Mouse (Mus musculus): ENCODE data around the gene Xylt1. TPM values are rescaled to one million over a fixed set of nuclear protein-coding genes. Genes with fewer than 3 reads are reported as not detected.

Gene Xylt1
- polyA plus RNA-seq, 1 experiment from 2014 or later: 2.6 TPM

- Histone ChIP-seq H3K36me3 (ENCODE audit: control insufficient read depth, insufficient read depth) (no peaks in the 10 kb centered on the region), H3K4me3 (replicated peaks; ENCODE audit: low read length) (no peak overlapping the region), H3K27ac (ENCODE audit: low read length) (no peak overlapping the region), H3K9ac (replicated peaks; ENCODE audit: low read depth, low read length) (no peak overlapping the region), H3K4me2 (ENCODE audit: low read length) (no peak overlapping the region), H3K9me3 (ENCODE audit: control insufficient read depth, low read length) (no peaks in the 10 kb centered on the region), H3K27me3 (replicated peaks; ENCODE audit: control insufficient read depth, insufficient read depth, low read length) (no peaks in the 10 kb centered on the region), H3K4me1 (replicated peaks; ENCODE audit: control insufficient read depth, insufficient read depth, low read length) (peaks cover 18% of the 10 kb centered on the region)
- 86% methylated on average over 4 of the region's 4 CpGs for WGBS
- no peak for ATAC-seq
Measured at GRCm38 (mm10) chr7:117426366-117426765, 45.6 kb downstream of the Xylt1 start.

- H3K27ac ChIP-seq (ENCODE audit: low read length): no peak overlapping the region
- no peak for ATAC-seq
- 34% methylated on average over 8 of the region's 8 CpGs for WGBS
Measured at GRCm38 (mm10) chr7:117428690-117429224, 48.0 kb downstream of the Xylt1 start.

DNA sequence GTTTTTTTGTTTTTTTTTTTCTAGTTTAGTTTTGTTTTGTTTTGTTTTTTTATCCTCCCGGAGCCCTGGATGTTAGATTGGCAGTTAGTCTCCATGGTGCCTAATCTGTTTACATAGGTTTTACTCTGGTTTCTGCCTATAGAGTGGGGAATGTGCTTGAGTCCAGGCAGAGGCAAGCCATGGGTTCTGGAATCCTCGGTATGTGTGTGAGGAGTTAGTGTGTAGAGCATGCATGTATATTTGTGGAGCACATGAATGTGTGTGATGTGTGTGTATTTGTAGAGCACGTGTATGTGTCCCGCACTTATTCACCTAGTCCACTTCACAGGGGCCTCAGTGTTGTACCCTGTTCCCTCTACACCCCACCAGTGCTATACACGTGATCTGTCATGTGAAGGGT, 48.7 kb downstream of the Xylt1 start:
- H3K27ac ChIP-seq (ENCODE audit: low read length): no peak overlapping the region
- H3K4me1 ChIP-seq (replicated peaks; ENCODE audit: control insufficient read depth, insufficient read depth, low read length): peaks cover 24% of the 10 kb centered on the region
- H3K4me3 ChIP-seq (replicated peaks; ENCODE audit: low read length): no peak overlapping the region
- H3K36me3 ChIP-seq (ENCODE audit: control insufficient read depth, insufficient read depth): no peaks in the 10 kb centered on the region
- H3K27me3 ChIP-seq (replicated peaks; ENCODE audit: control insufficient read depth, insufficient read depth, low read length): no peaks in the 10 kb centered on the region
- no peaks in the 10 kb centered on the region for H3K9me3 ChIP-seq (ENCODE audit: control insufficient read depth, low read length)
- H3K4me2 ChIP-seq (ENCODE audit: low read length): no peak overlapping the region
- no peak overlapping the region for H3K9ac ChIP-seq (replicated peaks; ENCODE audit: low read depth, low read length)
- no peak for ATAC-seq
- WGBS: 82% methylated on average over 5 of the region's 5 CpGs

More at GRCm38 (mm10) chr7:117428690-117429224, 48.0 kb downstream of the Xylt1 start:
- H3K4me2 ChIP-seq (ENCODE audit: low read length): no peak overlapping the region
- H3K4me1 ChIP-seq (replicated peaks; ENCODE audit: control insufficient read depth, insufficient read depth, low read length): peaks cover 21% of the 10 kb centered on the region
- H3K9ac ChIP-seq (replicated peaks; ENCODE audit: low read depth, low read length): no peak overlapping the region
- H3K9me3 ChIP-seq (ENCODE audit: control insufficient read depth, low read length): no peaks in the 10 kb centered on the region
- H3K36me3 ChIP-seq (ENCODE audit: control insufficient read depth, insufficient read depth): no peaks in the 10 kb centered on the region
- no peak overlapping the region for H3K4me3 ChIP-seq (replicated peaks; ENCODE audit: low read length)
- H3K27me3 ChIP-seq (replicated peaks; ENCODE audit: control insufficient read depth, insufficient read depth, low read length): no peaks in the 10 kb centered on the region

GRCm38 (mm10) chr7:117429895-117430294, 49.1 kb downstream of the Xylt1 start:
- Histone ChIP-seq H3K27ac (ENCODE audit: low read length) (no peak overlapping the region), H3K4me3 (replicated peaks; ENCODE audit: low read length) (no peak overlapping the region), H3K9ac (replicated peaks; ENCODE audit: low read depth, low read length) (no peak overlapping the region), H3K4me2 (ENCODE audit: low read length) (no peak overlapping the region), H3K4me1 (replicated peaks; ENCODE audit: control insufficient read depth, insufficient read depth, low read length) (peaks cover 24% of the 10 kb centered on the region), H3K27me3 (replicated peaks; ENCODE audit: control insufficient read depth, insufficient read depth, low read length) (no peaks in the 10 kb centered on the region), H3K9me3 (ENCODE audit: control insufficient read depth, low read length) (no peaks in the 10 kb centered on the region), H3K36me3 (ENCODE audit: control insufficient read depth, insufficient read depth) (no peaks in the 10 kb centered on the region)
- 66% methylated on average over 3 of the region's 3 CpGs for WGBS
- ATAC-seq: no peak

DNA sequence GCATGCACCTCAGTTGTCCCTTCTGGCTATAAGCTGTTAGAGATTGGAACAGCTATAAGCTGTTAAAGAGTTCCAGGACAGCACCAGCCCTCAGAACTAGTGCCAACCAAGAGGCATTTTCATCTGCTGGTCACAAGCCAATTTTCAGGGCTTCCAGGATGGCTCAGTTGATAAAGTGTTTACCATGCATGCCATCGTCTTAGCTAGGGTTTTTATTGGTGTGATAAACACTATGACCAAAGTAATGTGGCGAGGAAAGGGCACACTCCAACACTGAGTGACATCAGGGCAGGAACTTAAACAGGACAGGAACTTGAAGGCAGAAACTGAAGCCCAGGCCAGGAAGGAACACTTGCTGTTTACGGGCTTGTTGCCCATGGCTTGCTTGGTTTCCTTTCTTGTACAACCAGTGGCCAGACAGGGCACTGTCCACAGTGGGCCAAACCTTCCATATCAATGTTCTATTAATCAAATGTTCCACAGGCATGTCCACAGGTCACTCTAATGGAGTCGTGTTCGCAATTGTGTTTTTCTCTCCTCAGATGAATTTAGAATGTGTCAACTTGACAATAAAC, 49.7 kb downstream of the Xylt1 start:
- no peaks in the 10 kb centered on the region for H3K27me3 ChIP-seq (replicated peaks; ENCODE audit: control insufficient read depth, insufficient read depth, low read length)
- 86% methylated on average over 5 of the region's 5 CpGs for WGBS
- no peaks in the 10 kb centered on the region for H3K36me3 ChIP-seq (ENCODE audit: control insufficient read depth, insufficient read depth)
- H3K4me1 ChIP-seq (replicated peaks; ENCODE audit: control insufficient read depth, insufficient read depth, low read length): peaks cover 24% of the 10 kb centered on the region
- H3K4me2 ChIP-seq (ENCODE audit: low read length): no peak overlapping the region
- H3K9me3 ChIP-seq (ENCODE audit: control insufficient read depth, low read length): no peaks in the 10 kb centered on the region
- H3K4me3 ChIP-seq (replicated peaks; ENCODE audit: low read length): no peak overlapping the region
- ATAC-seq: no peak
- H3K27ac ChIP-seq (ENCODE audit: low read length): no peak overlapping the region
- H3K9ac ChIP-seq (replicated peaks; ENCODE audit: low read depth, low read length): no peak overlapping the region

GRCm38 (mm10) chr7:117433641-117434040, 52.9 kb downstream of the Xylt1 start:
- H3K9ac ChIP-seq (replicated peaks; ENCODE audit: low read depth, low read length): no peak overlapping the region
- H3K27ac ChIP-seq (ENCODE audit: low read length): no peak overlapping the region; the same call in 1 of the 2 replicates
- WGBS: 53% methylated on average over 9 of the region's 9 CpGs
- no peaks in the 10 kb centered on the region for H3K27me3 ChIP-seq (replicated peaks; ENCODE audit: control insufficient read depth, insufficient read depth, low read length)
- H3K4me3 ChIP-seq (replicated peaks; ENCODE audit: low read length): no peak overlapping the region
- peak; percentile 36 for ATAC-seq
- no peaks in the 10 kb centered on the region for H3K36me3 ChIP-seq (ENCODE audit: control insufficient read depth, insufficient read depth)
- no peak overlapping the region for H3K4me2 ChIP-seq (ENCODE audit: low read length)
- H3K4me1 ChIP-seq (replicated peaks; ENCODE audit: control insufficient read depth, insufficient read depth, low read length): peaks cover 31% of the 10 kb centered on the region
- no peaks in the 10 kb centered on the region for H3K9me3 ChIP-seq (ENCODE audit: control insufficient read depth, low read length)

- no peak for ATAC-seq
- Histone ChIP-seq H3K9ac (replicated peaks; ENCODE audit: low read depth, low read length) (no peak overlapping the region), H3K9me3 (ENCODE audit: control insufficient read depth, low read length) (no peaks in the 10 kb centered on the region), H3K4me3 (replicated peaks; ENCODE audit: low read length) (no peak overlapping the region), H3K4me1 (replicated peaks; ENCODE audit: control insufficient read depth, insufficient read depth, low read length) (peaks cover 24% of the 10 kb centered on the region), H3K27me3 (replicated peaks; ENCODE audit: control insufficient read depth, insufficient read depth, low read length) (no peaks in the 10 kb centered on the region), H3K36me3 (ENCODE audit: control insufficient read depth, insufficient read depth) (no peaks in the 10 kb centered on the region), H3K4me2 (ENCODE audit: low read length) (no peak overlapping the region), H3K27ac (ENCODE audit: low read length) (no peak overlapping the region)
- WGBS: 95% methylated on average over 3 of the region's 3 CpGs
Measured at GRCm38 (mm10) chr7:117435091-117435490, 54.3 kb downstream of the Xylt1 start.

DNA sequence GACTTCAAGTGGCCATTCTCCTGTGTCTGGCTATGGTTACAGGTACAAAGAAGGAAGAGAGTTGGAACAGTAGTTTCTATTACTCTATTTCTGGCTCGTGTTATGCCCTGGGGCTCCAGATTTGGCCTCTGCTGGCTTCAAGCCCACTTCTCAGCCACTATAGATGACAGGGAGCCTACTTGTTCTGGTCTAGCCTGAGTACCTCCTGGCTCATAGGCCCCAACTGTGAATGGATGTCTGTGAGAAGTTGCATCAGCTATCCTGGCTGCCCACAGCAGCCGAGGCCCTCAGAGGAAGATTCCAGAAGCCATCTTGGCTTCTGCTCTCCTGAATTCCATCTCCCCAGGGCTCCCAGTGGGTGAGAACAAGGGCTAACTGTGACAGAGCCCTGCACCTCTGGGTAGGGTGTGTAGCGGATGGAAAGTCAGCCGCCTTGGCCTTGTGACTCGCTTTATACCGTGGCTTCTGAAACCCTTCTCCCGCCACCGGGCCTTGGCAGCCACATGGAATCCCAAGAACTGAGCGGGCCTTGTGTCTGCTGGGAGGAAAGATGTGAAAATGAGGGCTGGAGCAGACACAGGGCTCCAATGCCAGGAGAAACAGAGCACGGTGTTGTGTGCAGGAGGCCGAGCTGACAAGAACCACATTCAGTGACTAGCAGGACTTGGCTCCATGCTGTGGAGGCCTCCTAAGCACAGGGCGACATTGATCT, 55.1 kb downstream of the Xylt1 start:
- WGBS: 68% methylated on average over 12 of the region's 12 CpGs
- no peaks in the 10 kb centered on the region for H3K27me3 ChIP-seq (replicated peaks; ENCODE audit: control insufficient read depth, insufficient read depth, low read length)
- peak; percentile 47; the same call in 1 of the 2 replicates for ATAC-seq
- peaks cover 19% of the 10 kb centered on the region for H3K4me1 ChIP-seq (replicated peaks; ENCODE audit: control insufficient read depth, insufficient read depth, low read length)
- no peak overlapping the region for H3K9ac ChIP-seq (replicated peaks; ENCODE audit: low read depth, low read length)
- H3K4me3 ChIP-seq (replicated peaks; ENCODE audit: low read length): no peak overlapping the region
- H3K36me3 ChIP-seq (ENCODE audit: control insufficient read depth, insufficient read depth): no peaks in the 10 kb centered on the region
- H3K9me3 ChIP-seq (ENCODE audit: control insufficient read depth, low read length): no peaks in the 10 kb centered on the region
- H3K4me2 ChIP-seq (ENCODE audit: low read length): no peak overlapping the region
- H3K27ac ChIP-seq (ENCODE audit: low read length): peak overlapping the region; percentile 34; the same call in 1 of the 2 replicates

GRCm38 (mm10) chr7:117436892-117437291, 56.1 kb downstream of the Xylt1 start:
- no peaks in the 10 kb centered on the region for H3K27me3 ChIP-seq (replicated peaks; ENCODE audit: control insufficient read depth, insufficient read depth, low read length)
- ATAC-seq: no peak
- H3K4me2 ChIP-seq (ENCODE audit: low read length): no peak overlapping the region
- WGBS: 86% methylated on average over 11 of the region's 11 CpGs
- no peaks in the 10 kb centered on the region for H3K9me3 ChIP-seq (ENCODE audit: control insufficient read depth, low read length)
- H3K36me3 ChIP-seq (ENCODE audit: control insufficient read depth, insufficient read depth): no peaks in the 10 kb centered on the region
- H3K27ac ChIP-seq (ENCODE audit: low read length): no peak overlapping the region
- no peak overlapping the region for H3K9ac ChIP-seq (replicated peaks; ENCODE audit: low read depth, low read length)
- peaks cover 19% of the 10 kb centered on the region for H3K4me1 ChIP-seq (replicated peaks; ENCODE audit: control insufficient read depth, insufficient read depth, low read length)
- H3K4me3 ChIP-seq (replicated peaks; ENCODE audit: low read length): no peak overlapping the region
